Mouse (Mus musculus): ENCODE results near the gene Rps6ka3.

Rps6ka3 gene

DNA sequence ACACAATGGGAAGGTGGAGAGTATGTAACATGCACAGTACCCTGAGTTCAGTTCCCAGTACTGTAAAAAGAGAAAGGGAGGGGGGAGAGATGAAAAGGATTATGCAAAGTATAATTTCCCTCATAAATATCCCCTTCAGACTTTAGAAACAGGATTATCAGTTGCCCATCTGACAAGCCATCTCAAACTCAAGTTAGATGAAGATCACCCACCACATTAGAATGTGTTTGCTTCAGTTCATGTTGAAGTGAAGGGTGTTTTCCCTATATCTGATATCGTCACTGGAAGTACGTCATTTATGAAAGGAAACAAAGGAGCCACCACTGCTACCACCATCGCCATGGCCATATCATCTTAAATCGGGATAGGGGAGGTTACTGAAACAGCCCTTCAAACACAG is at the start of gene Rps6ka3:
Gene Rps6ka3, plus strand, starts transcription at position 301 of the 400 bp plus-strand sequence.
- DNase-seq: no peak

DNA sequence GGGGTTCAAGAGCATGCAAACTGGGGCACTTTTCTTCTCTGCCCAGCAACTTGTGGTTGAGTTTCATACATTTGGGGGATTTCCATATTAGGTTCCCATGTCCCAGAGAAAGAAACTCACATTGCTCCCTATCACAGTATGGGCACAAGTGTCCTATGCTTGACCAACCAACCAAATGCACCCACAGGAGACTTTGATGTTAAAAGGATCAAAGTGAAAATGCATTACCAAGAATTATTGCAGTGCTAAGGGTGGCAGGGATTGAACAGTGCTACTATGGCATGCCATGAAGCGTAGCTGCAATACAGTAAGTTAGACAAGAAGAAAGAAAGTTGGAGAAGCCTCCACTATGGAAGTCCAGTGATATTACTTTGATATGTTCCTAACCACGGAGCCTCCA is 40.9 kb upstream of the Rps6ka3 start:
- DNase-seq: no peak

DNA sequence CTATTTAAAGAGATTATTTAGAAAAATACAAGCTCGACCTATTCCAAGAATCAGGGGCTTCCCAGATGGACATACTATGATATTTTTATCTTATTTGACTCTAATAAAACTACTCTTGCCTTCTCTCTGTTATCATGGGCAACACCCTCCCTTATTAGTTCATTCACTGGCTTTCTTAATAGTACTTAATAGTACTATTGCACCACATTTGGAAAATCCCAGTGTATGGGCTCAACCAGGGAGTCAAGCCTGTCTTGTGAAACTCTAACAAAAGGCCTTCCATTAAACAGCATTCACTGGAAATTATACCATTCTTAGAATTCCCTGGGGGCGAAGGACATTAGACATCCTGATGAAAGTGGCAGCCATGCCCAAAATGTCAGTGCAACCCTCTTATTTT is 38.5 kb upstream of the Rps6ka3 start:
- DNase-seq: no peak

DNA sequence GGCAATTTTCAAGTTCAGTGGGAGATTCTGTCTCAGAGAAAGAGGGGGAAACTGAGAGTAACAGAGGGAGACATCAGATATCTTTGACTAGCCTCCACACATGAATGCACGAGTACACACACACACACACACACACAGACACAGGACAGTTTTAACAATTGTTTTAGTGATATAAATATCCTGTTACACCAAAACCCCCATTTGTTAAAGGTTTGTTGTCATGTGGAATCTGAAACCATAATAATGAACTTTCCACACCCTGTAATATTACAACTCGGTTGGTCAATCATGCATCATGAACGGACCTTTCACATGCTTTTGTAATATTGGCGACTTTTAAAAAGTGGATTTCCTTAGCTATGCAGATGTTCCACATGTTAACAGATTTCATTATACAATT is 18.5 kb upstream of the Rps6ka3 start:
- DNase-seq: no peak

DNA sequence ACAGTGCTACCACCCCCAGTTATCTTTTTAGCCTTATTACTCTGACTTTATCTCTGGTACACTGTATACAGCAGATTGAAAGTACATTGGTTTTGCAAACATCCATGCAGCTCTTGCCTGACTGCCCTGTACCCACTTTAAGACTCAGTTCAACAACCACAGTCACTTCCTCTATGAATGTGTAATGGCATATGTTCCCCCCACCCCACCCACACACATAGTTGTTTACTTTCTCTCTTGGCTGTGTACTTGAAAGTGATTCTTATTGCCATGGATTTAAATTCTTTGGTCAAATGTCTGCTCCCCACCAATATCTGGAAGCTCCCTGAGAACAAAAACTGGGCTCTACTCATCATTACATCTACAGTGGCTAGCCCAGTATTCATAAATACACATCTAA is 10.6 kb upstream of the Rps6ka3 start:
- no peak for DNase-seq

DNA sequence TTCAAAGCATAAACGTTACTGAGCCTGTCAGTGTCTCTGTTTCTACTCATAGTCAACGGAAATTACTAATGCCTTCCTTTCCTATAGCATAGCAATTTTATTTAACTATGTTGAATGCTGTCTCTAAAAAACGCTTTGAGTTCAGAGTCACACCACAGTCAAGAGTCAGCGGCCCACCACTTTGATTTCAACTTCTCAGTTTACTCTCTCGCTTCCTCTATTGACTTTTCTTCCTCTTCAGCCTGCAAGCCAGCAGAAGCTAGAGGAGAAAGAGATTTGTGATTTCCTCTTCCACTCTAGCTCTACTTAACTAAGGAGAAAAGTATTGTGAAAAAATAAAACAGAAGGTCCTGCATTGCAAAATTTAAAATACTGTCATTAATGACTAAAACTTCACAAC is 10.0 kb upstream of the Rps6ka3 start:
- peak in 1 of 2 experiments; percentile 1 for DNase-seq

DNA sequence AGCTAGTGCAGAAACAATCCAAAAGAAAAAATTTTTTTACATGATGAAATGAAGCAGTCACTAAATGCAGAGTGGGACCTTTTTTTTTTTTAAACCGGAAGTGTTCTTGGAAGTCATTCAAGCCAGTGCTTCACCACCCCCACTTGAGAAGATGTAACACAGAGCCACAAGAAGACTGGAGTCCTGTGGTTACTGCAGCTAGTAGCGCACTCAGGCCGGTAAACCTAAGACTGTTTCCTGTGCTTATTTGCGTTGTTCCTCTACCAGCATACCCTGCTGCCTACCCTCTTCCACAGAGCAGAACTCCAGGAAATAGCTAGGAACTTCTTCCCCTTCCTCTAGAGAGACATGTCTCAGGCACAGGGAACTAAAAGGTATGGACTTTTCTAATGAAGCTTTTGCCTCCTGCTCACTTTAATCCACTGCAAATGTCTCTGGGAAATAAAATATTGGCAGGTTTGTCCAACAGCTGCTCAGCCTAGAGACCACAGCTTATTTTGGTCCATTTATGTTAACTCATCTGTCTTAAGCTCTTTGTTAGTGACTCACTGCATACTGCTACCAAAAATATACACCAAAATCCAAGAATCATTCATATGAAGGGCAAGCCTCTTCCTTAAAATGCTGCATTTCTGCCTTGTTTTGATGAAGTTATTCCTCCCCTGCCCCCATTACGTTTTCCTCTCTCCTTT is 931 bp downstream of the Rps6ka3 start:
- no peak for DNase-seq

DNA sequence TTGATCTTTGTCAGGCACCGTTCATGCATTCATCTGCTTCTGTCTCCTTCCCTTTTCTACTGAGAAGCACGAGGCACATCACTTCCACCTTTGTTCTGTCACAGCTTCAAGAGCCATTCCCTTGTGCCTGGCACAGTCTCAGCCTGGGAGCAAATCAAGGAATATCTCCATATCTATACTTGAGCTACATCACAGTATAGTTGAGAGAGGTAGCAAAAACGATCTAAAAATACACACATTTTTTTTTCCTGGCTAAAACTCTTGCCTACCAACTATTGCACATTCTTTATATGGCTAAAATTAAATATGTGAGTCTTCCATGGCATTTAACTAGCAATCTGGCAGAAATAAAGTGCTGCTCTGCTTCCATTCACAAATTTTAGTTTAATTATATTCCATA is 5.1 kb downstream of the Rps6ka3 start:
- no peak for DNase-seq

DNA sequence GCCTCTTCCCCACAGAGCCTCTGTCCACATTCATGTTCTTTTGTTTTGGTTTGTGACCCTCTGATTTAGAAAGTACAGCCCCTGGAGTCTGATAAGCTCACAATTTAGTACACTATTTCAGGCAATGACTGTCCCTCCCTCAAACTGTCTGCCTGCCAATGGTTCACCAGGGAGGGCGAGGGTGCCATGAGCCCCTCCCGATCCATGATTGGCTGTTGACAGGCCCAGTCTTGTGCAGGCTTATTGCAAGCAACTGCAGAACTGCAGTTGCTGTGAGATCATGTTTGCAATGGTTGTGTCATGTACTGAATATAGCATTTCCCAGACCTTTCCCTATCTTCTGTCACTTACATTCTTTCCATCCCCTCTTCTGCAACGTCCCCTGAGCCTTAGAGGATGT is 12.4 kb downstream of the Rps6ka3 start:
- no peak for DNase-seq

DNA sequence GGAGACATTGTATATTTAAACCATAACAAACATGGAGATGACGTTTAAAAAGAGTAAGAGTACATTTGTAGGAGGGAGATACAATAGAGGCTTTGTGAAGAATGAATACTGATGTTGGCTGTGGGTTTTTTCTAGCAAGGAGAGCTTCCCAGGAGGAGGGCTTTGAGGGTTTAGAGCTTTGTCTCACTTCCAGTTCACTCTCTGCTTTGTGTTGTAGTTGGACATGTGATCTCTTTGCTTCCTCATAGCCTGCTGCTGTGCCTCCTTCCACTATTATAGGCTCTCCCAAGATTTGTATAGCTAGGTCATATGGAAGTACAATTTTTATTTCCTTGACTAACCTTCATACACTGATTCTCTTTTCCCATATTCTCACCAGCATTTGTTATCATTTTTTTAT is 27.2 kb downstream of the Rps6ka3 start:
- no peak for DNase-seq

DNA sequence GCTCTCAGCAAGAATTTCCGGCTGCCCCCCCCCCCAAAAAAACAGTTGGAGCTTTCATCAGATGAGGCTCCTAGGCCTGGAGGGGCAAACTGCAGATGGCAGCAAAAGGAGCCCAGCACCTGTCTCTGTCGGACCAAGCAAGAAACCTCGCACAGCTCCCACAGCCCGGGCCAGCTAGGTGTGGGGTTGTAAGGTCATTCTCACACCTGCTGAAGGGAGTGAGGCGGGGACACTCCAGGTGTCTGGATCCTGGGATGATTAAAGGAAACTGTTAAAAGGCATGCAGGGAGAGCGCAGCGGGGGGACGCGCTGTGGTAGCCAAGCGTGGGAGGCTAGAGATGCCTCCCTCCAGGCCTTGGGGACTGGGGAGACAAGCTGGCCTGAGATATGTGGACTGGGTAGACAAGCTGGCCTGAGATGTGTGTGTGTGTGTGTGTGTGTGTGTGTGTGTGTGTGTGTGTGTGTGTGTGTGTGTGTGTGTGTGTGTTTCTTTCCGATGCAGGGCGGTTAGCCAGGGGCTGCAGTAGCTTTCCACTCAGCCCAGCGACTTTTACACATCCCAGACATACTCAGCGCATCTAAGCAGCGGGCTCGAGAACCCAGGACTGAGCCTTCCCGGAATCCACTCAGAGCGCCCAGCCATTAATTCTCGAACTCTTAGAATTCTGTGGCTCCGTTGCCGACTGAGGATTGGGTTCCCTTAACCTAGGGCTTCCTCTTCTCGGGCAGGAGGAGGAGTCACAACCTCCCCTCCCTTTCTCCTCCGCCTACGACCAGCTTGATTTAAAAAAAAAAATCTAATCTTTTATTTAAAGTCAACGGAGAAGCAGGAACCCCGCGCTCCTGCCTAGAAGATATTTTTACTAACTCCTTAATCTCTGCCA is 44.1 kb downstream of the Rps6ka3 start:
- DNase-seq: peak; percentile 46 to 57

DNA sequence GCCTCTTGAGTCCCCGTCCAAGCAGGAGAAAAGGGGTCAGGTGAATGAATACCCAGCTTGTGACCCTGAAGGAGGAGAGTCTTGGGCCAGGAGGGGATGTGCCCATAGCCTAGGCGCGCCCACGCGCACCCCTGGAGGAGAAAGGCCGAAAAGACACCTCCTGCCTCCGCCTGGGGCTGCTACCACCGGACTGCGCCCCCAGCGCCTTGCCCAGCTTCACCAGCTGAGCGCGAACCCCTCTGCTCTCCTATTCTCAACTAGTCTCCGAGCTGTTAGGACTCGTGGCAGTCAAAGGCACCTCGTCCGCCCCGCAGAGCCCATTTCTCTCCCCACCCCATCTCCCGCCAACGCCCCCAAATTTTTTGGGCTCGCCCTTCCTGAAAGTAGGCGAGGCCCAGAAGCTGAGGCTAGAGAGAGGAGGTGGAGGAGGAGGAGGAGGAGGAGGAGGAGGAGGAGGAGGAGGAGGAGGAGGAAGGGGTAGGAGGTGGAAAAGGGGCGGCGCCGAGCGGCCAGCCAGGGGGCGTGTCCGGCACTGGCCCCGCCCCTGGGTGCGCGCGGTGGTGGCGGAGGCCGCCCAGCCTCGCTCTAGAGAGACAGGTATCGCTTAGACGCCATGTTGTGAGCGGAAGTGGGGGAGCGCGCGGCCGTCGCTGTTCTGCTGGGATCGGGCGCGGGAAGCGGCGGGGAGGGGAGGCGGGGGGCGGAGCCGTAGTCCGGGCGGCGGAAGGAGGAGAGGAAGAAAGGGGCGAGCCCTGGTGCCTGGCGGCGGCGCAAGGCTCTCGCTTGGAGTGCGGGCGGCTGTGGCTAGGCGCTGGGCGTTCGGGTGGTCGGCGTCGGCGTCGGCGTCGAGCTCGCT is 45.2 kb downstream of the Rps6ka3 start:
- DNase-seq: peak; percentile 92

DNA sequence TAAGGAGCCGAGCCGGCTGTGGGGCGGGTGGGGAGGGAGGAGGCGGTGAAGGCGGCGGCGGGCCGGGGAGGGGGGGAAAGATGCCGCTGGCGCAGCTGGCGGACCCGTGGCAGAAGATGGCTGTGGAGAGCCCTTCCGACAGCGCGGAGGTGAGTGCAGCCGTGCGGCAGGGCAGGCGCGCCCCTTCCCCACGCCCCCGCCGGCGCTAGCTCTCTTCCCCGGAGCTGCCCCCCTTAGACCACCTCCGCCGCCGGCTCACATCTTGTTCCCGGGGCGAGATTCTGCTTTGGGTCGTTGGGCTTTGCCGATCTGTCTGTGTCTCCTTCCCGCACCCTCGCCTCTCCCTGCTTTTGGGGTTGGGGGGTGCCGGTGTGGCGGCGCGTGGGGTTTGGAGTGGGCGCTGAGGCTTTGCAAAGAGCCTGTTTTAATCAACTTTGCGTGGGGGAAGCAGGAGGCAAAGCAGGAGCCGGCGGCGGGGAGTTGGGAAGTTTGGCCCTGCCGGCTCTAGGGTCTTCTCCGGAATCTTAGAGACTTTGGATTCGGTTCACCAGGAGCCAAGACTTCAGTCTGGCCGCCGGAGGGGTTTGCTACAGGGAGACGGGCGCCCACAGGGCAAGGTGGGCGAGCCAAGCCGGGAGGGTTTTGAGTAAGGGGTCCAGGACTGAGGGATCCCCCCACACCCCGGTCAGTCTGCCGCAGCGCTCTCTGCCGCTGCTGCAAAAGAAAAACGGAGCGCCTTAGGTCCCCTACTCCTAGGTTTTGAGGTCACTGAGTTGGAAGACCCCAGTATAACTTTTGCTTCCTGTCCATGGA is 46.1 kb downstream of the Rps6ka3 start:
- peak in 1 of 2 experiments; percentile 12 for DNase-seq

DNA sequence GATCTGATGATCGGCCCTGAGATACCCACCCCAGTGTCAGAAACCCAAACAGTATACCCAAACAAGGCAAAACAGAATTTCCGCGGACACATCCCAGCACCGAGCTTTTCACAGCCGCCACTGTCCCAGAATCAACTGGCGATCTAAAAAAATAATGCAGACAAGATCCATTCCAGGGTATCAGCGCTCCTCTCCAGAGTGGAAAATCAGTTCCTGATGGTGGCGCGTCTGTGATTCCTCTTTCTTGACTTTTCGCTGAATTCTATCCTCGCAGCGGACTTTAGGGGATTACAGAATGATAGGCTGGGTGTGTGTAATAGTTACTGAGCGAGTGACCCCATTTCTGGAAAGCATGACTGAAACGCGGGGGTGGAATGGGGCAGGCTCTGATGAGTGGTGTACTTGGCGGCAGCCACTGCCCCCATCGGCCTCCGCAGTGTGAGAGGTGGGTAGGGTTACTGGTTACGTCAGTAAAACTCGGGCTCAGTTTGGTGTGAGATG is 46.9 kb downstream of the Rps6ka3 start:
- peak; percentile 34 to 44 for DNase-seq

DNA sequence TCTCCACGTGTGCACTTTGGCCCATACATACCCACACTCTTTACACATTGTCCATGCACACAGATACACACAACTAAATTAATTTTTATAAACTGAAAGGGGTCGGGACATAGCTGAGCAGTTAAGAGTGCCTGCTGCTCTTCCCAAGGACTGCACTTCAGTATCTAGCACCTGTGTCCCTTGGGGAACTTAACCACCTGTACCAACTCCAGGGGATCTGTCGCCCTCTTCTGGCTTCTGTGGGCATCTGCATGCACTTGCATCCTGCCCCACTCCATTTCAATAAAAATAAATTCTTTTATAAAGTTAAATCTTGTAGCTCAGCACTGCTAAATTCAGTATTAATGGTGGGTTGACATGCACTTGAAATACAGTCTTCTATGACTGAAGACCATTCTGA is 54.6 kb downstream of the Rps6ka3 start:
- DNase-seq: peak in 1 of 2 experiments; percentile 18

DNA sequence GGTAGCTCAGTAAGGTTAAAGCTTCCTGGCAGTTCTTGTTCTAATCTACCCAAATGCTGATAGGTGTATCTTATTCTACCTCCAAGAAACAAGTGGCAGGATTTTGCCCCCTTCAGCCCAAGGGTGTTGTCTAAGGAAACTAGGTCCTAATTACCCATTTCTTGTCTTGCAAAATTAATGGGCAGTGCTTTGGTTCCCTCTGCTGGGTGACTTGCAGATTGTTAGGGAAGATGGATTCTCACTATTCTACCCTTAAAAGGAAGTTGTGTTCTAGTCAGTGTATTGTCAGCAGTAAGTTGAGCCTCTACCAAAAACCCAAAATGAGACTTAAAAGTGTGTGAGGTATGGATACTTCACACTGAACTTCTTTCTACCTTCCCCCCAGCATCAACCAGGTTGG is 59.0 kb downstream of the Rps6ka3 start:
- peak; percentile 25 to 62 for DNase-seq

DNA sequence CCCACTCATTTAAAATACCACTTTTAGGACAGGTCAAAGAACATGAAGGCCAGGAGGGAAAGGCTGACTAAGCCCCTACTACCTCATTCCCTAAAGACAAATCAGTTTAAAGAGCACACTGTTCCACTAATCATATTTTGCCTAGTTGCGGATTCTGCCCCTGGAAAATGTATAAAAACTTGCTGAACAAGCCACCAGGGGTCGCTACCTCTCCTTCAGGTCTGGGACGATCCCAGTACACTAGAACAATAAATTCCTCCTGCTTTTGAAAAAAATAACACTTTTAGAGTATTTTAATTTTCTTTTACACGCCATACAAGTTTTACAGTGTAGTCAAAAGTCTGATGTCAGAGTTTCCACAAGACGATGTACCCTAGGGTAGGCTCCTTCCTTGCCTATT is 76.7 kb downstream of the Rps6ka3 start:
- peak in 1 of 2 experiments; percentile 31 for DNase-seq

DNA sequence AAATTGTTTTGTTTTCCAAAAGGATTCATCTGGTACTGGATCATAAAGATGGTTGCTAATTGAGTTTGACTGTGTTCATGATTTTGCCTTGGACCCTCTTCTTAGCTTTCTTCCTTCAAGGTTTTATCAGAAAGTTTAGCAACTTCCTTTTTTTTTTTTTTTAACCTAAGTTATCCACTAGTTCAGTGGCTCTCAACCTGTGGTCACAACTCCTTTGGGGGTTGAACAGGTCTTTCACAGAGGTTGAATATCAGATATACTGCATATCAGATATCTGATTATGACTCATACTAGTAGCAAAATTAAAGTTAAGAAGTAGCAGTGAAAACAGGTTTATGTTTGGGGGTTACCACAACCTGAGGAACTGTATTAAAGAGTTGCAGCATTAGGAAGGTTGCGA is 85.8 kb downstream of the Rps6ka3 start:
- DNase-seq: no peak

DNA sequence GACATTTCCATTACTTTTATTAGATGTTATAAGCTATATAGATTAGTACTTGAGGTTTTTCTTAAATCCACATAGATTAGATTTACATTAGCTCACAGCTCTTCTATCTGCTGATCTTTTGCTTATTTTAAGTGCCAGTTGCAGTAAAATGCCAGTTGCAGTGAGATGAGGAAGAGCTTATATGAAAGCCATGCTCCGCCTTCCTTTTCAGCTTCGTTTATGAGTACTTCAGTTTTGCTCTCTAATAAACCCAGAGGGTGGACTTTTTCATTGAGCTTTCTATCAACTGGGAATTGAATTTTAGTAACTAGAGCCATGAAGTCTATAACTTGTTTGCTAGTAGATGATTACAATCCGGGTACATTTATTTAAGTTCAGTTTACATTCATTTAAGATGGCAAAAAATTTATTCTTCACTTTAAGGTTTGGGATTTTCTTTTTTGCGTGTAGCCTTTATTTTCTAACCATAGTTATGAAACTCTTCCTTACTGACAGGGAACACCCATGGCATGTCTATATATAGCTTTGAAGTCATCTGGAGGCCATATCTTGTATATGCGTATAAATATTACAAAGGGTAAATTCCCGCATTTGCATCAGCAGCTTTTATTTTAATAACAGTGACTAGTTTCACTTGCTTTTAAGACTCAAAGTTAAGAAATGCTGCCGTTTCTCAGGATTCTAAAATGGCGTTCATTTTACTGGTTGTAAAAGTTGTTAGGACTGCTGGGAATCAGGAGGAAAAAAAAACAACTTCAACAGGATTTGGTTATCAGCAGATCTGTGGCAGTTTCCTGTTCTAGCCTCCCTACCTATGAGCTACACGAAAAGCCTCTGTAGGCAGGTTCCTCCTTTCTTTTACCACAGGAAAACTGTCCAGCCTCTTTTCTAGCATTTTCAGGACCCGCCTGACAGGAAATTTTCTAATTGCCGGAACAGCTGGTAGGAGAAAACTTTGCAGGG is 92.5 kb downstream of the Rps6ka3 start:
- peak; percentile 1 to 23 for DNase-seq

DNA sequence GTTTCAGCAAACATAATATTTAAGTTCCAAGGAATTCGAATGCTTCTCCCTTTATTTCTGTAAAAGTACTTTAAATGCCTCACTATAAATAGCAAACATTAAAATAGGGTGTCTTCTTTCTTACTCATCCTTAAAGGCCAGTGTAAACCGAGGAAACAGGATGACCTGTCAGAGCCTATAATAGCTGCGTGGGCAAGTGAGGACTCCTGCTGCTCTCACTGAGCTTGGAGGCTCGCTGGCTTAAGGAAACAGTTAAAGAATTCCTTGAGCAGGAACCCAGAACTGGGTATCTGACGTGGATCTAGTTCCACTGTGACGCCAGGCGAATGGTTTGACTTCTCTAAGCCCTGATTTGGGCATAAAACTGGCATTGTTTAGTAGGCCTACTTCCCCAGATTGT is 105.2 kb downstream of the Rps6ka3 start:
- no peak for DNase-seq

DNA sequence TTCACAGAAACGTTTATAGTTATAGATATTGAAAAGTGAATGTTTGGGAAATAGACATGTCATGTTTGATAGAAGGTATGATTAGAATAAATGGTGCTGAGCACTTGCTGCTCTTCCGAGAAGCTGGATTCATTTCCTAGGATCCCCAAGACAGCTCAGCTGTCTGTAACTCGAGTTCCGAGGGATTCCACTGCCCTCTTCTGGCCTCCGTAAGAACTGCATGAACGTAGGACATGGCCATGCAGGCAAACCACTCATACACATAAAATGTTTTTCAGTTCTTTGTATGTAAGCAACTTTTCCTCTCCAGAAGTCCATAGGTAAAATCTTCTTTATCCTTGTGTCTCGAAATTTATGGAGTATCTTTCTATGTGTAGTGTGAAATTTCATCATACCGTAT is 111.2 kb downstream of the Rps6ka3 start:
- peak; percentile 52 to 84 for DNase-seq
